Mouse (Mus musculus) heart, embryonic 12.5 days (tissue): ENCODE data around the gene Styx. TPM values are rescaled to one million over a fixed set of nuclear protein-coding genes. Genes with fewer than 3 reads are reported as not detected.
A peak's percentile ranks its signal among the peaks of the same experiment; 100 is the strongest.

ENCODE experiments used
- ATAC-seq: fragments of 200-750 bp; cut with Nextera tagmentation; 2 replicates; pipeline ENCODE4 v1.8.0; 2017; ENCODE audit warnings: moderate TSS enrichment, moderate library complexity; ENCODE audit not compliant: insufficient number of reproducible peaks, low FRiP score
- H3K27ac ChIP-seq: fragments of 300-500 bp; sonication (generic); 2 replicates; pipeline ENCODE4 v1.5.1; 2016; ENCODE audit warnings: mild to moderate bottlenecking, moderate library complexity; ENCODE audit not compliant: poor library complexity, severe bottlenecking
- H3K27me3 ChIP-seq: fragments of 300-500 bp; sonication (generic); replicated peaks from 2 replicates; pipeline ENCODE4 v1.6.1; 2016; ENCODE audit warnings: mild to moderate bottlenecking, moderate library complexity
- H3K36me3 ChIP-seq: fragments of 300-500 bp; sonication (generic); 2 replicates; pipeline ENCODE4 v1.6.1; 2016; ENCODE audit warnings: mild to moderate bottlenecking, moderate library complexity
- H3K4me1 ChIP-seq: fragments of 300-500 bp; sonication (generic); replicated peaks from 2 replicates; pipeline ENCODE4 v1.6.1; 2016; ENCODE audit warnings: mild to moderate bottlenecking
- H3K4me2 ChIP-seq: fragments of 300-500 bp; sonication (generic); 2 replicates; pipeline ENCODE4 v1.6.1; 2016; ENCODE audit warnings: mild to moderate bottlenecking, moderate library complexity
- H3K4me3 ChIP-seq: fragments of 300-500 bp; sonication (generic); 2 replicates; pipeline ENCODE4 v1.5.1; 2016; ENCODE audit warnings: mild to moderate bottlenecking
- H3K9ac ChIP-seq: fragments of 300-500 bp; sonication (generic); 2 replicates; pipeline ENCODE4 v1.6.1; 2016; ENCODE audit warnings: mild to moderate bottlenecking, moderate library complexity
- H3K9me3 ChIP-seq: fragments of 300-500 bp; sonication (generic); replicated peaks from 2 replicates; pipeline ENCODE4 v1.6.1; 2016; ENCODE audit warnings: mild to moderate bottlenecking, moderate library complexity
- WGBS: fragments of 180-500 bp; shearing (Covaris S2); methylation state at CpG from one replicate; pipeline ENCODE4 v1.1.7; 2016; 5-methylcytosine and 5-hydroxymethylcytosine counted together
- polyA plus RNA-seq: library from polyadenylated mRNA; unstranded; fragments of >200 nt; fragmentation: Nextera tagmentation; extraction: Ambion mirVana; gene quantifications from 2 replicates; pipeline ENCODE4 v1.2.1, GENCODE M21; 2016

The Styx gene
- polyA plus RNA-seq, 1 experiment from 2014 or later: 48.6 TPM

DNA sequence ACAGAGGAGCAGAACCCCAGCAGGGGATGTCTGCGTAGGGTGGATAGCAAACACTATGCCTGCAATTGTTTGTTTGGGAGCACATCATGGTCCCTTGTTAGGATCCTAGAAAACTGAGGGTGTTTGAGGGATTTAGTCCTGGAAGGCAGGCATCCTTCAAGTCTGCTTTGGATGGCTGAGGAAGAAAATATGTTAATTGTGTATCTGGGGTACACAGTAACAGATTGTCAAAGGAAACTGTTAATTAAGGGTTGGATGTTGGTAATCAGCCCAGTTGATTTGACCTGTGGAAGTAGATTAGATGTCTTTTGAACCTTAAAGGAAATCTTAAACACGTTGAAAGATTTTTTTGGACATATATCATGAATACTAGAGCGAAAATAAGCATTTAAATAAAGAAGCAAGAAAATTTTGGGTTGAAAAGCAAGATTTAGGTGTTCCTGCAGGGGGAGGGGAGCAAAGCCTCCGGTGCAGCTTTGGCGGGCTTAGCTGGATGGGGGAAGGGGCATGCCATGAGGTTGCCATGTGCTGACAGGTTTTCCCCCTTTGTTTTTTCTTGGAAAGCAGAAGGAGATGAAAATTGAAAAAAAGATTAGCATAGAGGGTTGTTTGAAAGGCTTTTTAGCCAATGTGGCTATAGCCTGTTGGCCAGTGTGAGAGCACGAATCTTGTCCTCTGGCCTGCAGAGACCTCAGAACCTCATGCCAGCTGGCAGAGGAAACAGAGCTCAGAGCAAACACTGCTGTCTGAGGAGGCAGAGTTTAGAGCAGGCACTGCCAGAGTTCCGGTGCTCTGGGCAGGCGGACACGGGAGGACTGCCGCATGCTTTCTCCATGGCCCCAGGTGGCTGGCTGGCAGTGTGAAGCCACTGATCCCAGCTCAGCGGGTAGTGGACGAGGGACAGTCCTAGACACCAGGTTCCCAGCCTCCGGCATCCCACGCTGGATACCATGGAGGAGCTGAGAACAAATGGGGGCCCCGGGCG, 13.6 kb downstream of the Styx start:
- Histone ChIP-seq H3K4me1 (no peaks in the 10 kb centered on the region), H3K27me3 (no peaks in the 10 kb centered on the region), H3K4me3 (no peak overlapping the region), H3K4me2 (no peak overlapping the region), H3K9me3 (no peaks in the 10 kb centered on the region), H3K9ac (no peak overlapping the region), H3K27ac (no peak overlapping the region), H3K36me3 (peaks cover 31% of the 10 kb centered on the region)
- WGBS: 85% methylated on average over 16 of the region's 16 CpGs
- ATAC-seq: no peak

DNA sequence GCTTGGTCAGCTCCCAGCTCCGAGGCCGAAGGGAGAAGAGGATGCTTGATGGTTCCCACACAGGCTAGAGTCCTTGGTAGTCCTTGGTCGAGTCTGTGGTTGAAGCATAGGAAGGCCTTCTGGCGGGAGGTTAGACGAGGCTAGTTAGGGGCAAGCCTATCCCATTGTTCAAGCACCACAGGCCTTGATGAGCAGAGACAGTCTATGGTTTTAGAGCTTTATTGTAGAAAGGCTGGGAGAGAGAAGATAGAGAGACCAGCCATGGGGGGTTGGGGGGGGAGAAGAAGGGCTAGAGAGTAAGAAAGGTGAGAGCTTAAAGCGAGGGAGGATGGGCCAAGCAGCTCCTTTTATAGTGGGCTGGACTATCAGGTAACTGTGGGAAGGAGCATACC, 14.3 kb downstream of the Styx start:
- no peak overlapping the region for H3K4me2 ChIP-seq
- no peak overlapping the region for H3K27ac ChIP-seq
- no peak overlapping the region for H3K9ac ChIP-seq
- H3K27me3 ChIP-seq: no peaks in the 10 kb centered on the region
- 84% methylated on average over 6 of the region's 6 CpGs for WGBS
- peaks cover 3% of the 10 kb centered on the region; the same call in 1 of the 2 replicates for H3K9me3 ChIP-seq
- no peaks in the 10 kb centered on the region for H3K4me1 ChIP-seq
- ATAC-seq: 0 out of 2 replicates have a peak, but pooled peaks have one; percentile 33
- H3K4me3 ChIP-seq: no peak overlapping the region
- H3K36me3 ChIP-seq: peaks cover 30% of the 10 kb centered on the region

DNA sequence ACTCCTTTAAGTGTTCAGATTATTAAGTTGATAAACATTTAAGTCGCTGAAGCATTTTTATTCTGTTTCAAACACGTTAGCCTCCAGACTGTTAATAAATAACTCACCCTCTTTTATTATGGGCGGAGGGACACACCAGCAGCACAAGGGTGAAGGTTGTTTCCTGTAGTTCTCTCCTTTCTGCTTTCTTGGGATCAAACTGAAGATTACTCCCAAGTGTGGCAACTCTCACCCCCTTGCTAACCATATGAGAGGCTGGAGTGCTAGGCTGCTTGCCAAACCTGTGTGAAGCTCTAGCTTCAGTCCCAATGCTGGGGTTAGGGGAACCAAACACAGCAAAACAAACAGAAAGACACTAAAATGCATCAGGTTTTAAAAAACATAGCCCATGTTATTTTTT, 27.9 kb downstream of the Styx start:
- Histone ChIP-seq H3K36me3 (peaks cover 38% of the 10 kb centered on the region), H3K27me3 (no peaks in the 10 kb centered on the region), H3K9me3 (no peaks in the 10 kb centered on the region), H3K4me3 (no peak overlapping the region), H3K4me1 (no peaks in the 10 kb centered on the region), H3K4me2 (no peak overlapping the region), H3K27ac (no peak overlapping the region), H3K9ac (no peak overlapping the region)
- WGBS: 90% methylated on average over 3 of the region's 3 CpGs
- no peak for ATAC-seq

DNA sequence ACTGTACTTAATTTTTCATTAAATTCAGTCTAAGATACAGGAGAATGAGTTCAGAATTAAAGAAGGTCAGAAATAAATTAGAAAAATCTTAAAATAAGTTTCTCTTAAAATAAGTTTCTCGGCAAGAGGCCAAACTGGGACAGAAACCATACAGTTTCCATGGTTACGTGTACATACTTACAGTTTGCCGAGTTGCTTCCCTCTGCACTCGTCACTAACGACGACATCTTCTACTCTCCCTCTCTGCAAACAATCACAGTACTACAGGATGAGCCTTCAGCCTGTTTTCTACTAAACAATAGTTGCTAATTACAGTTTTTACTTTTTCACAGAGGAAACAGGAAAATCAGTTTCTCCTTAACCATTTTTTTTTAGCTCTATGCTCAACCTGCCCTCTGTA, 29.9 kb downstream of the Styx start:
- no peak overlapping the region for H3K9ac ChIP-seq
- H3K4me3 ChIP-seq: no peak overlapping the region
- peaks cover 38% of the 10 kb centered on the region for H3K36me3 ChIP-seq
- no peak overlapping the region for H3K4me2 ChIP-seq
- H3K27me3 ChIP-seq: no peaks in the 10 kb centered on the region
- H3K4me1 ChIP-seq: no peaks in the 10 kb centered on the region
- WGBS: 90% methylated on average over 6 of the region's 6 CpGs
- H3K9me3 ChIP-seq: no peaks in the 10 kb centered on the region
- ATAC-seq: no peak
- no peak overlapping the region for H3K27ac ChIP-seq

DNA sequence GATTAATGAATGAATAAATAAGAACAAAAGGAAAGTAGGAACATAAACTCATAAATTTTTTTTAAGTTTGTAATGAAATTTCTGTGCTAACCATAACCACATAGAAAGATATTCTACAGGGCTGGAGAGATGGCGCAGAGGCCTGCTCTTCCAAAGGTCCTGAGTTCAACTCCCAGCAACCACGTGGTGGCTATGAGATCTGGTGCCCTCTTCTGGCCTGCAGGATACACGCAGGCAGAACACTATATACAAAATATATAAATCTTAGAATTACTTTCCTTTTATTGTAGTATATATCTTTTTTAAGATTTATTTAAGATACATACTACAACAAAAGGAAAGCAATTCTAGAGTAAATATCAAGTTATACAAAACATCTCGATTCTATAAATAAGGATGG, 32.0 kb downstream of the Styx start:
- Histone ChIP-seq H3K27me3 (no peaks in the 10 kb centered on the region), H3K27ac (no peak overlapping the region), H3K9me3 (no peaks in the 10 kb centered on the region), H3K36me3 (peaks cover 38% of the 10 kb centered on the region), H3K4me3 (no peak overlapping the region), H3K9ac (no peak overlapping the region), H3K4me1 (peaks cover 7% of the 10 kb centered on the region), H3K4me2 (no peak overlapping the region)
- 80% methylated on average over 4 of the region's 4 CpGs for WGBS
- ATAC-seq: no peak

DNA sequence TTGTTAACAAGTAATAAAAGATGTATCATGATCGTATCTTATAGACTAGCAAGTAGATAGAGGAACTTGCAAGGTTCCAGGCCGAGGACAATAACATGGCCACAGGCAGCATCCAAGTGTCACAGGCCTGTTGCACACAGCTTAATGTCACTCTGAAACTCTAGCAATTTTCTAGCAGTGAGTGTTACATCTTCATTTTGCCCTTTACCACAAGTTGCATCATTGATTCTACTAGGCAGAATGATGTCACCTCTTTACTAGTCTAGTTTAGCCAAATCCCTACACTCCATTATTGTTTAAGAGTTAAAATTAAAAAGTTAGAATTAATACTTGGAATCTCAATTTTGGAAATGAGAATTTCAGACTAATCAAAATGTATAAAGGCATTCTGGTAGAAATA, 34.7 kb downstream of the Styx start:
- ATAC-seq: no peak
- H3K4me3 ChIP-seq: no peak overlapping the region
- H3K27me3 ChIP-seq: no peaks in the 10 kb centered on the region
- no peak overlapping the region for H3K4me2 ChIP-seq
- H3K9ac ChIP-seq: no peak overlapping the region
- peaks cover 8% of the 10 kb centered on the region for H3K4me1 ChIP-seq
- WGBS: 93% methylated on average over 2 of the region's 2 CpGs
- H3K27ac ChIP-seq: no peak overlapping the region
- peaks cover 16% of the 10 kb centered on the region for H3K36me3 ChIP-seq
- H3K9me3 ChIP-seq: no peaks in the 10 kb centered on the region

DNA sequence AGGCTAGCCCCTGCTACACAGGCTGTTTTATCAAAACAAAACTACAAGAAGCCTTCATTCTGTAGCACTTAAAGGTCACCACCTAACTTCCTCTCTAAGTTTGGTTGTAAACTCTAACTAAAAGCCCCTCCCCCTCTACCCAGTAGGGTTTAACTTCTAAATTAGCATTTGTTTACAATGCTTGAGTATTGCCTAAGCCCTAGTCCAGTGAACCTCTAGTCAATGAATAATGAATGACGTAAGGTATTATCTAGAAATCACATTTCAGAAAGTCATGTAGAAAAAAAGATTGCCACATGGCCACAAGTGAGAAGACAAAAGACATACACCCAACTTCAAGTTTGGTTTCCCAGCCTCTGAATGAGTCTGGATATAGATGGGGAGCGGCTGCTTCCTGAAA, 36.6 kb downstream of the Styx start:
- H3K36me3 ChIP-seq: peaks cover 5% of the 10 kb centered on the region
- H3K27me3 ChIP-seq: no peaks in the 10 kb centered on the region
- H3K9me3 ChIP-seq: no peaks in the 10 kb centered on the region
- H3K9ac ChIP-seq: peak overlapping the region; percentile 42; the same call in 1 of the 2 replicates
- peaks cover 8% of the 10 kb centered on the region for H3K4me1 ChIP-seq
- no peak overlapping the region for H3K27ac ChIP-seq
- H3K4me3 ChIP-seq: peak overlapping the region; percentile 71
- ATAC-seq: no peak
- H3K4me2 ChIP-seq: peak overlapping the region; percentile 69
- WGBS: 30% methylated on average over 2 of the region's 2 CpGs

DNA sequence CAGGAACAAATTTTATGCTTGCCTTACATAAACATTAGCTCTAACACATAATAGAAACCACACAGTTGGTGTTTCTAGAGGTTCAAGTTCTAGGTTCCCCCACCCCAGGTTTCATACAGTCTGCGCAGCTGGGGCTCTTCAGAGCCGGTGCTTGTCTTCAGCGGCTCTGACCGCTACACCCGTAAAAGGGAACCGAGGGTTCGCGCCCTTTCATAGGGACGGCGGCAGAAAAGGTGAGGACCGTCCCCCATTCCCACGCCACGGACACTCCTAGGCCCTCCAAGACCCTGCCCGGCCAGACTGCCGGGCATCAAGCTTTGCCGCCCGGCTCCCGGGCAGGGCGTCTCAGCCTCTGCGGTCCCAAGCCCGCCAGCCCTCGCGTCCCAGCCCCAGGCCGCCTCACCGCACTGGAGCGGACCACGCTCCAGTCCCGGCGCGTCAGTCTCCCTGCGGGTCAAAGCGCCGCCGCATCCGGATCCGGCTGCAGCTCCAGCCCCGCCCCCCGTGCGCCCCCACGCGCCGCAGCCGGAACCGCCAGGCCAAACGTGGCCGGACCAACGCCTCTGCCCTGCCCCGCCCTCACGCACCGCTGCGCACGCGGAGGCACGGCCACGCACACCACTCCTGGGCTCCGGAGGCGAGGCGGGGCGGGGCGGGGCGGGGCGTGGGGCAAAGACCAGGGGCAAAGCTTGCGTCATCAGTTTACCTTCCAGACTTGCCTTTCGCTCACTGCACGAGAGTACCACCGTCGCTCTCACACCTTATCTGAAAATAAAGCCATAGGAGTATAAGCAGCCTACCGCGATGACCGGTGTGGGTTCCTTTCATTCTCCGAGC, 37.7 kb downstream of the Styx start:
- Histone ChIP-seq H3K36me3 (no peaks in the 10 kb centered on the region), H3K9me3 (no peaks in the 10 kb centered on the region), H3K4me3 (peak overlapping the region; percentile 71), H3K4me2 (peak overlapping the region; percentile 69), H3K4me1 (peaks cover 8% of the 10 kb centered on the region), H3K9ac (peak overlapping the region; percentile 86), H3K27me3 (no peaks in the 10 kb centered on the region), H3K27ac (peak overlapping the region; percentile 80)
- peak; percentile 99 for ATAC-seq
- WGBS: under 1% methylated on average over 68 of the region's 71 CpGs

DNA sequence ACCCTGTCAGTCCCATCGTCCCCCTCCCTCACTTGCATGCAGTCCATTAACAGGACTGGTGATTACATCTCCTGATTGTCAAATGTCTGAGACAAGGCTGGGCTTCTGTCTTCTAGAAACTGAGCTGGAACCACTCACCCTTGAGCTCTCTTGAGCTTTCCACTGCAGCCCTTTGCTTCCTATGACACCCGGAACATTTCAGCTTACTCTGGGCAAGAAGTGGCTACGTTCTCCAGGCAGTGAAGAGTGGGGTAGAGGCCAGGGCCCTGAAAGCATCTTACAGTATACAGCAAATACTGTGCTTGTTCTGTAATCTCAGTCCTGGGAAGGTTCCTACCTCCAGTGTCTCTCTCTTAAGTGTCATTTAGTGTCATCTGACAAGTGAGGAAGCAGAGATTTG, 38.3 kb downstream of the Styx start:
- Histone ChIP-seq H3K4me2 (peak overlapping the region; percentile 69), H3K9ac (peak overlapping the region; percentile 86), H3K9me3 (no peaks in the 10 kb centered on the region), H3K4me1 (peaks cover 8% of the 10 kb centered on the region), H3K4me3 (peak overlapping the region; percentile 71), H3K27me3 (no peaks in the 10 kb centered on the region), H3K36me3 (no peaks in the 10 kb centered on the region), H3K27ac (peak overlapping the region; percentile 80)
- peak; percentile 41; the same call in 1 of the 2 replicates for ATAC-seq
- WGBS: 18% methylated on average over 3 of the region's 3 CpGs

DNA sequence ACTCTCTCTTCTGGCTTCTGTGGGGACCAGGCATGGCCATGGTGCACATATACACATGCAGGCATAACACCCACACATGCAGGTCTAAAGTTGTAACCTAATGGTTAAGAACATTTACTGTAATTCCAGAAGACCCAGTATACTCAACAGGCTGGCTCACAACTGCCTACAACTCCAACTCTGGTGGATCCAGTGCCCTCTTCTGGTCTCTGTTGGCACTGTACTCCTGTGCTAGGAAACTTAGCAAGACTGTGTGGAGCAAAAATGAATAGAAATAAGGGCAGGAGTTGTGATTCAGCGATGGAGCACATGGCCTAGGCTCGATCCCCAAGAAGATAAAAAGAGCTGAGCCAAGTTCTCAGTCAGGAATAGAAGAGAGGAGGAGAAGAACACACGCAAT, 48.9 kb downstream of the Styx start:
- ATAC-seq: no peak
- Histone ChIP-seq H3K27me3 (no peaks in the 10 kb centered on the region), H3K9ac (no peak overlapping the region), H3K4me2 (no peak overlapping the region), H3K4me1 (no peaks in the 10 kb centered on the region), H3K27ac (no peak overlapping the region), H3K4me3 (no peak overlapping the region), H3K9me3 (no peaks in the 10 kb centered on the region), H3K36me3 (no peaks in the 10 kb centered on the region)
- 72% methylated on average over 3 of the region's 3 CpGs for WGBS

DNA sequence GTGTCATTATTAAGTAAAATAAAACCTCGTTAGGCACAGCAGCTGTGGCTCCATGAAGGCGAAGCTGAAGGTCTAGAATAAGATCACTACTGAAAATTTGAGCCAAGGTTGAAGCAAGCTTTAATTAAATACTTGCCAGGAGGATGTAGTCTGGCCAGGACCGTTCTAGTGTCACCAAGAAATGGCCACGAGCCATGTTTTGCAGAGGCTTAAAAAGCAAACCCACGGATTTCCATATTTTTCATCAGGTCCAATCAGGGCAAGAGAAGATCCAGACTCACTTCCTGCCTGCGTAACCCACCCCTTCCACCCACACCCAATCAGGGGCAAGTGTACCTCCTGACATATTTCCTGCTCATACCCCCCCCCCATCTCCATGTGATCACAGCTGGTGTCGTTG, 52.8 kb downstream of the Styx start:
- H3K4me1 ChIP-seq: no peaks in the 10 kb centered on the region
- no peaks in the 10 kb centered on the region for H3K36me3 ChIP-seq
- ATAC-seq: no peak
- no peaks in the 10 kb centered on the region for H3K9me3 ChIP-seq
- H3K27ac ChIP-seq: no peak overlapping the region
- no peak overlapping the region for H3K4me2 ChIP-seq
- WGBS: 80% methylated on average over 7 of the region's 7 CpGs
- no peak overlapping the region for H3K9ac ChIP-seq
- H3K4me3 ChIP-seq: no peak overlapping the region
- H3K27me3 ChIP-seq: no peaks in the 10 kb centered on the region
